Mouse (Mus musculus) stomach, postnatal 0 days (tissue): ENCODE results near the gene Serp2.

Source experiments
- CTCF ChIP-seq: IDR thresholded peaks from 2 replicates; pipeline ENCODE4 v1.5.1; 2016; ENCODE audit warnings: antibody characterized with exemption, low read depth, mild to moderate bottlenecking, moderate library complexity
- EP300 ChIP-seq: optimal IDR thresholded peaks from 2 replicates; pipeline ENCODE3; 2016; ENCODE audit warnings: antibody characterized with exemption

DNA sequence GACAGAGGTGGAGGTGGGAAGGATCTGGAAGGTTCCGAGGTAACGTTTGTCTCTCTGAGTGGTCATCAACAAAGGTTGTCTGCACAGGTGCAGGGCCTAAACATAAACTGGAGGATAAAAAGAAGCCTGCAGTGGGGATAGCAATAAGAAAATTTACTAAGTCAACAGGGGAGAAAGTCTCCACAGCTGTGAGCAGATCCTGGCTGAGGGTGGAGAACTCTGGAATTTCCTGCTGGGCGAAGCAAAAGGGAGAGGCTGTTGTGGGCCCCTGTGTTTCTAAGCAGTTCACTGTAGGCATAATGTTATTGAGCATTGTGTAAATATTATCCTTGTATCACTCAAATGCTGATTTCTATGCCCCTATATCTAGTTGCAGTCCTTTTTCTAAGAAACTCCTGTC lies 43.7 kb upstream of the Serp2 start:
- TF ChIP-seq EP300 (no peak), CTCF (no peak)
